Mouse (Mus musculus): ENCODE data around the gene Ccdc81.

DNA sequence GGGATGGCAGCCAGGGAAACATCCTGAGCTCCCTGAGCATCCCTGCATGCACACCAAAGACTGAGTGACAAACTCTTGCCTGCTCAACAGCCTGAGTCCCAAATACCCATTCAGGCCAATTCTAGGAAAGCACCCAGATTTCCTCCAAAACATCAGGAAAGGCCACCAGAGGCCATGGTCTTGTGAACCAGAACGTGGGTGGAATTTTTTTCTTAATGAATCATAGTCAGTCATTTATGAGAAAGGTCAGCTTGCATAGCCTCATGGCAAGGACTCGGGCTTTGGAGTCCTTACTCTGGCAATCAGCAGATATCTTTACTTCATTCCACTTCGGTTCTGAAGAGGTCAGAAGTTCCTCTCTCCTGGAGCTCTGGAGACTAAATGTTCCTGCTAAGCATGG lies 52.9 kb downstream of the Ccdc81 start:
- TF ChIP-seq CTCF (IDR thresholded peaks at IDR 0.05; ENCODE audit: low read depth, low read length): no peak
- no peak for TF ChIP-seq GATA1 (IDR thresholded peaks at IDR 0.05; ENCODE audit: borderline replicate concordance, low read length)
- no peak for TF ChIP-seq POLR2AphosphoS5 (IDR thresholded peaks at IDR 0.05; ENCODE audit: insufficient replicate concordance, low read depth, low read length)
- TF ChIP-seq TAL1 (conservative IDR thresholded peaks at IDR 0.05; ENCODE audit: low read depth, low read length): no peak
- no peak for TF ChIP-seq GATA2 (IDR thresholded peaks at IDR 0.05; ENCODE audit: borderline replicate concordance, low read depth, low read length)
